Mouse (Mus musculus): ENCODE results near the gene Acot7. TPM values are rescaled to one million over a fixed set of nuclear protein-coding genes. Genes with fewer than 3 reads are reported as not detected.
A peak's percentile ranks its signal among the peaks of the same experiment; 100 is the strongest.

The Acot7 gene
- polyA plus RNA-seq, 1 experiment = 15.4 TPM

DNA sequence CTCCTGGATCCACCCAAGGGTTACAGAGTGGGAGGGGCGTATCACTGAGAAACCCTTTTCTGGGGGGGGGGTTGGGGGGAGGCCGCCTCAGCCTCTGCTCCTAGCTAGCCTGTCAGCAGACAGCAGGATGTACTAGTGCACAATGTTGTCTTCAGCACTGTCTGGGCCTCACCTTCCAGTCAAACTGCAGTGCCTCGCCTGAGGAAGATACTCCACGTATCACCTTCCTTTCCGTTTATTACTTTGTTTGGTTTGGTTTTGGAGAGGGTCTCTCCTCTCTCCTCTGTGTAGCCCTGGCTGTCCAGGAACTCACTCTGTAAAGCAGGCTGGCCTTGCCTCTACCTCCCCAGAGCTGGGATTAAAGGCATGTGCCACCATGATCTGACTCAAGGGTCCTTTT is 44.7 kb upstream of the Acot7 start:
- peaks cover 33% of the 10 kb centered on the region for H3K27me3 ChIP-seq (ENCODE audit: control insufficient read depth, insufficient read depth, low read length)
- 76% methylated on average over 5 of the region's 5 CpGs for WGBS
- TF ChIP-seq CTCF (IDR thresholded peaks at IDR 0.05; ENCODE audit: extremely low read depth, insufficient read depth, insufficient read length, insufficient replicate concordance) = no peak
- no peak for TF ChIP-seq POLR2A (IDR thresholded peaks at IDR 0.05; ENCODE audit: low read depth, low read length)
- no peak overlapping the region for H3K27ac ChIP-seq (ENCODE audit: insufficient read depth, low read length)
- H3K4me1 ChIP-seq (ENCODE audit: control insufficient read depth, insufficient read depth, insufficient read length) = peaks cover 17% of the 10 kb centered on the region
- DNase-seq (ENCODE audit: low read depth in 1 of 2, low spot score in 2 of 2) = no peak
- H3K36me3 ChIP-seq (ENCODE audit: control insufficient read depth, insufficient read depth, low read length) = no peaks in the 10 kb centered on the region
- no peak overlapping the region for H3K4me3 ChIP-seq (ENCODE audit: extremely low read depth, insufficient read depth, insufficient read length)

DNA sequence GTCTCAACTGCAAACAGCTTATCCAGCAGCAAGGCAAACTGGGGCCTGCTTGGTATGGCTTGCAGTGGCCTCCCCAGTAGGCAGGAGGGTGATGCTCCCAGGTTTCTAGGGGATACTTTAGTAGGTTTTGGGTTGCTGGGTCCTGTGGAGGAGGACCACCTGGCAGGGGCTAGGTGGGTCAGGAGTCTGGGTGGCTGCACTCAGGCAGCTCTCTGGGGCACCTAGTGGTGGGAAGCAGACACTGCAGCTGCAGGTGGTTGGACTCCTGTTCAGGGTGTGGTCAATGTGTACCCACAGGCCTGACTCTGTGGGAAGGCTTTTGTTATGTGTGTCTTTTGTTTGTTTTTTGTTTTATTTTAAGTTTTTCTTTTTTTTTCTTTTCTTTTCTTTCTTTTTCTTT is 43.4 kb upstream of the Acot7 start:
- TF ChIP-seq CTCF (IDR thresholded peaks at IDR 0.05; ENCODE audit: extremely low read depth, insufficient read depth, insufficient read length, insufficient replicate concordance) (peak; percentile 78; the same call in 1 of the 2 replicates), POLR2A (IDR thresholded peaks at IDR 0.05; ENCODE audit: low read depth, low read length) (no peak)
- H3K4me1 ChIP-seq (ENCODE audit: control insufficient read depth, insufficient read depth, insufficient read length) = peaks cover 23% of the 10 kb centered on the region
- no peak overlapping the region for H3K4me3 ChIP-seq (ENCODE audit: extremely low read depth, insufficient read depth, insufficient read length)
- H3K36me3 ChIP-seq (ENCODE audit: control insufficient read depth, insufficient read depth, low read length) = no peaks in the 10 kb centered on the region
- peak in 1 of 2 experiments; percentile 61 for DNase-seq (ENCODE audit: low read depth in 1 of 2, low spot score in 2 of 2)
- peaks cover 27% of the 10 kb centered on the region for H3K27me3 ChIP-seq (ENCODE audit: control insufficient read depth, insufficient read depth, low read length)
- no peak overlapping the region for H3K27ac ChIP-seq (ENCODE audit: insufficient read depth, low read length)

DNA sequence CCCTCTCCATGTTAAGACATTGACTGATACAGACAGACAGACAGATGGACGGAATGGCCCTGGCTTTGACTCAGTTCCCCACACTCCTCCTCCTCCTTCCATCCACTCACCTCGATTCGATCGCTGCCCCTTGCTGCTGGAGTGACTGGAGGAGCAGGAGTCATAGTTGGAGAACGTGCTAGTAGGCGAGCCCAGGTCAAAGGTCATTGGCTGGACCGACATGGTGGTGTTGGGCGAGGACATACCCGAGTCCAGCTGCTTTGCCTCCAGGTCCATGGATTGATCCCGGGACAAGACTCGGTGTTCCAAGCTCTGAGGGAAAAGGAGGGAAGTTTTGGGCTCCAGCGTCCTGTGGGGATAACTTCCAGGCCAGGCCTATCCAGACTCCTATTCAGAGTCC is 42.6 kb upstream of the Acot7 start:
- peaks cover 24% of the 10 kb centered on the region for H3K27me3 ChIP-seq (ENCODE audit: control insufficient read depth, insufficient read depth, low read length)
- peaks cover 23% of the 10 kb centered on the region for H3K4me1 ChIP-seq (ENCODE audit: control insufficient read depth, insufficient read depth, insufficient read length)
- H3K27ac ChIP-seq (ENCODE audit: insufficient read depth, low read length) = no peak overlapping the region
- TF ChIP-seq POLR2A (IDR thresholded peaks at IDR 0.05; ENCODE audit: low read depth, low read length) = no peak
- no peak for TF ChIP-seq CTCF (IDR thresholded peaks at IDR 0.05; ENCODE audit: extremely low read depth, insufficient read depth, insufficient read length, insufficient replicate concordance)
- DNase-seq (ENCODE audit: low read depth in 1 of 2, low spot score in 2 of 2) = no peak
- no peaks in the 10 kb centered on the region for H3K36me3 ChIP-seq (ENCODE audit: control insufficient read depth, insufficient read depth, low read length)
- WGBS = 89% methylated on average over 12 of the region's 12 CpGs
- H3K4me3 ChIP-seq (ENCODE audit: extremely low read depth, insufficient read depth, insufficient read length) = no peak overlapping the region

DNA sequence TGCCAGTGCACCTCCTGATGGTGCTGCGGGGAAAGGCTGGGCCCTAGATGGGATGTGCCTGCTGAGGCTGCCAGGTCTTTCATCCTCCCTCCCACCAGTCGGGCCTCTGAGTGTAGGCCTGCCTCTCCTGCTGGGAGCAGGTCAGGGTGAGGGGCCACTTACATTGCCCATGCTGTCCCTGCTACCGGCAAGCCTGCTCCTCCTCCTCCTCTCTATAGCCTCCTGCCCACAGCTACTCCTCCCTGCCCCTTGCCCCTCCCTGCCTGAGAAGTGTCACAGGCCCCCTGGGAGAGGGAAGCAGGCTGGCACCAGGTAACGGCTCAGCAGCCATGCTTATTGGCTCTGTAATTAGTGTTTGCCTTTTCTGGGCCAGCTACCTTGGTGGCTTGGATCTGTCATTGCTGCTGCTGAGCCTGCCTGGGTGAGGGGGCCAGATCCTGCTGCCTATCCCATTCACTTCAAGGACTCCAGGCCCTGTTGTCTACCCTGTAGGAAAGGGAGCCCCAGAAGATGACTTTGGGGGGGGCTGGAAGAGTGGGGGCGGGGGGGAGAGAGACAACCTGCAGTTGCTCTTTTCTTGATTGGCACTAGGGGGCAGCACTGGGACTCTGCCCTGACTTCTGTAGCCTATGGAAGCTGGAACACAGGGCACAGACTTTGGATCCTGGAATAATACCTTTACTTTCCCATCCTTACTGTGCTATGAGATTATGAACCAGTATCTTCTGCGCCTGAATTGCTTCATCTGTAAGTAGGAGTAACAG is 41.6 kb upstream of the Acot7 start:
- 60% methylated on average over 6 of the region's 6 CpGs for WGBS
- peak; percentile 57; the same call in 1 of the 2 replicates for TF ChIP-seq CTCF (IDR thresholded peaks at IDR 0.05; ENCODE audit: extremely low read depth, insufficient read depth, insufficient read length, insufficient replicate concordance)
- TF ChIP-seq POLR2A (IDR thresholded peaks at IDR 0.05; ENCODE audit: low read depth, low read length) = no peak
- H3K27me3 ChIP-seq (ENCODE audit: control insufficient read depth, insufficient read depth, low read length) = peaks cover 16% of the 10 kb centered on the region
- DNase-seq (ENCODE audit: low read depth in 1 of 2, low spot score in 2 of 2) = no peak
- peaks cover 17% of the 10 kb centered on the region for H3K4me1 ChIP-seq (ENCODE audit: control insufficient read depth, insufficient read depth, insufficient read length)
- no peaks in the 10 kb centered on the region for H3K36me3 ChIP-seq (ENCODE audit: control insufficient read depth, insufficient read depth, low read length)
- H3K4me3 ChIP-seq (ENCODE audit: extremely low read depth, insufficient read depth, insufficient read length) = no peak overlapping the region
- no peak overlapping the region for H3K27ac ChIP-seq (ENCODE audit: insufficient read depth, low read length)

DNA sequence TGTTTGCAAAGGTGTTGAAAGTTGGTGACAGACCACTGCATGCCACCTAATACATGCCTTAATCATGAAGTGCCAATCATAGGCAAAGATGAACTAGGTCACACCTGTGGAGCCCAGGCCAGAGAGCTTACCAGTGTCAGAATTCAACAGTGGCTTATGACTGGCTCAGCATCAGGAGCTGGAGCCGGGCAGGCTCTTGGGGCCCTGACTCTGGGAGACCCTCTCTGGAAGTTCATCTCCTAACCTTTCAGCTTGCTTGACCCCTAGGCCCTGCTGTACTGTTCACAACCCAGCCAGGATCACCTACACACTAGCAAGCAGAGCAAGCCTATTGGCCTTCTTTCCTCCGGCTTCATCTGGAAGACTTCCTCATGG is 41.1 kb upstream of the Acot7 start:
- no peak overlapping the region for H3K4me3 ChIP-seq (ENCODE audit: extremely low read depth, insufficient read depth, insufficient read length)
- WGBS = 88% methylated on average over 2 of the region's 2 CpGs
- no peak overlapping the region for H3K27ac ChIP-seq (ENCODE audit: insufficient read depth, low read length)
- DNase-seq (ENCODE audit: low read depth in 1 of 2, low spot score in 2 of 2) = no peak
- TF ChIP-seq CTCF (IDR thresholded peaks at IDR 0.05; ENCODE audit: extremely low read depth, insufficient read depth, insufficient read length, insufficient replicate concordance) = no peak
- TF ChIP-seq POLR2A (IDR thresholded peaks at IDR 0.05; ENCODE audit: low read depth, low read length) = no peak
- peaks cover 10% of the 10 kb centered on the region for H3K27me3 ChIP-seq (ENCODE audit: control insufficient read depth, insufficient read depth, low read length)
- H3K36me3 ChIP-seq (ENCODE audit: control insufficient read depth, insufficient read depth, low read length) = no peaks in the 10 kb centered on the region
- H3K4me1 ChIP-seq (ENCODE audit: control insufficient read depth, insufficient read depth, insufficient read length) = peaks cover 11% of the 10 kb centered on the region; the same call in 1 of the 2 replicates

DNA sequence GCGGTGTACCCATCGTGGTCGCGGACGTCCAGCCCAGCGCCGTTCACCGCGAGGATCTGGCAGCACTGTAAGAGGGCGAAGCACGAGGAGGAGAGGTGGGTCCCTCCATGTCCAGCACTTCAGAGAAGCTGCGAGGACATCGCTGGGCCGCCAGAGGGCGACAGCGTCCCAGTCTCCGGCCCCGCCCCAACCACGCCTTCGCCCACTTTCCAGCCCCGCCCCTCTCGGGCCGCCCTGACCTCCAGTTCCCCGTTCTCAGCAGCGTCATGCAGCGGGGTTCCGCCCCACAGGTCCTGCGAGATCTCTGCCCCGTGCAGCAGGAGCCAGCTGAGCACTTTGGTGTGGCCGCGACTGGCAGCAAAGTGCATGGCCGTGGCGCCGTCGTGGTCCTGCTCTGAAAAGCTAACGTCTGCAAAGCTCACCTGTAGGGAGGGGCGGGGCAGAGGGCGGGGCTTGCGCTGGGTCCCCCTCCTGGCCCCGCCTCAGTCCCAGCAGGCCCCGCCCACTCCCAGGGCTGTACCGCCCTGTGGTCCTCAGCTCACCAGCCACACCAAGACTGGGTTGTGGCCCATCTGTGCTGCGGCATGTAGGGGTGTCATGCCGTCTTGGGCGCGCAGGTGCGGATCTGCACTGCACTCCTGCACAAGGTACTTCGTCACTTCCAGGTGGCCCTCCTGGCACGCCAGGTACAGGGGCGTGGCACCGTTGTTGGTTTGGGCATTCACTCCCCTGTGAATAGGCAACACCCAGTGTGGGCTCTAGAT is 39.3 kb upstream of the Acot7 start:
- Histone ChIP-seq H3K4me3 (ENCODE audit: extremely low read depth, insufficient read depth, insufficient read length) (peak overlapping the region; percentile 59; the same call in 1 of the 2 replicates), H3K27me3 (ENCODE audit: control insufficient read depth, insufficient read depth, low read length) (0 out of 2 replicates have a peak, but pooled peaks cover 1% of the 10 kb centered on the region), H3K4me1 (ENCODE audit: control insufficient read depth, insufficient read depth, insufficient read length) (peaks cover 8% of the 10 kb centered on the region; the same call in 1 of the 2 replicates), H3K36me3 (ENCODE audit: control insufficient read depth, insufficient read depth, low read length) (no peaks in the 10 kb centered on the region), H3K27ac (ENCODE audit: insufficient read depth, low read length) (no peak overlapping the region)
- 4% methylated on average over 51 of the region's 51 CpGs for WGBS
- TF ChIP-seq CTCF (IDR thresholded peaks at IDR 0.05; ENCODE audit: extremely low read depth, insufficient read depth, insufficient read length, insufficient replicate concordance) = peak; percentile 96
- TF ChIP-seq POLR2A (IDR thresholded peaks at IDR 0.05; ENCODE audit: low read depth, low read length) = no peak
- DNase-seq (ENCODE audit: low read depth in 1 of 2, low spot score in 2 of 2) = peak; percentile 77 to 88
